Mouse (Mus musculus) heart, postnatal 0 days (tissue): ENCODE results near the gene Ackr3.

Source experiments
- CTCF ChIP-seq: IDR thresholded peaks from 2 replicates; pipeline ENCODE4 v1.5.1; 2016; ENCODE audit warnings: antibody characterized with exemption, control low read depth, low read depth
- EP300 ChIP-seq: IDR thresholded peaks from 2 replicates; pipeline ENCODE4 v1.6.1; 2016; ENCODE audit warnings: antibody characterized with exemption, low read depth

DNA sequence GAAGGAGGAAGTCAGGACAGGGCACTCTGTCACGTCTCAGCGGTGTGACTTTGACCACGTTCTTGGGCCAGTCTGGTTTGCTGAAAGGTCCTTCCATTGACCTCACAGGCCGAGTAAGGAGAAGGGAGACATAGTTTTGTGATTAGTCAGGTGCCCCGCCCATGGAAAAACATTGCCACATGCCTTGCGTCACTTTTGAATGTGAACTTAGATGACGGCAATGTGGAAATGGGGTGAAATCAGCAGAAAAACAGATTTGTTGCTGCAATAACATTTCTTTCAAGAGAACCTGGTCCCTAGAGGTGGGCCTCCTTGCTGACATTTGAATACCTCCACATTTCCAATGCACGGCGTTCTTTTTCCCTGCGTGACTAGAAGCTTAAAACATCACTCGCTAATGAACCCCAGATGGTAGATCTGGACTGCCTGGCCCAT, 30.9 kb downstream of the Ackr3 start:
- TF ChIP-seq CTCF (no peak), EP300 (no peak)
